Mouse (Mus musculus): ENCODE measurements around the gene Nsfl1c. TPM values are rescaled to one million over a fixed set of nuclear protein-coding genes. Genes with fewer than 3 reads are reported as not detected.

Gene Nsfl1c
- polyA plus RNA-seq, 1 experiment, result 127 TPM

GRCm38 (mm10) chr2:151538646-151539045 is 44.7 kb downstream of the Nsfl1c start:
- Histone ChIP-seq H3K36me3 (ENCODE audit: control insufficient read depth, insufficient read depth) (no peaks in the 10 kb centered on the region), H3K4me3 (no peak overlapping the region), H3K27me3 (ENCODE audit: control insufficient read depth, insufficient read depth, insufficient read length) (no peaks in the 10 kb centered on the region), H3K79me2 (ENCODE audit: control insufficient read depth, insufficient read depth) (peaks cover 8% of the 10 kb centered on the region), H3ac (ENCODE audit: control insufficient read depth, insufficient read length) (no peak overlapping the region), H3K4me2 (ENCODE audit: low read depth) (no peak overlapping the region)
- TF ChIP-seq REST (IDR thresholded peaks at IDR 0.05; ENCODE audit: insufficient read depth, insufficient read length), result no peak
- TF ChIP-seq MYOG (IDR thresholded peaks at IDR 0.05; ENCODE audit: control insufficient read depth in 1 of 3, insufficient read depth in 1 of 3, insufficient read length in 2 of 3, low read depth in 2 of 3), result no peak
- no peak for TF ChIP-seq MAX (IDR thresholded peaks at IDR 0.05; ENCODE audit: low read depth)
- TF ChIP-seq E2F4 (IDR thresholded peaks at IDR 0.05; ENCODE audit: insufficient read depth), result no peak
- no peak for TF ChIP-seq POLR2A (IDR thresholded peaks at IDR 0.05; ENCODE audit: insufficient read length, low read depth)
- TF ChIP-seq SRF (IDR thresholded peaks at IDR 0.05; ENCODE audit: control insufficient read depth, insufficient read length, low read depth), result no peak
- TF ChIP-seq TCF3 (IDR thresholded peaks at IDR 0.05; ENCODE audit: insufficient read length, low read depth), result no peak
- no peak for TF ChIP-seq USF1 (IDR thresholded peaks at IDR 0.05; ENCODE audit: low read depth)
- no peak for TF ChIP-seq CEBPB (IDR thresholded peaks at IDR 0.05; ENCODE audit: insufficient read depth, poor library complexity, severe bottlenecking)
- TF ChIP-seq POLR2AphosphoS2 (IDR thresholded peaks at IDR 0.05; ENCODE audit: insufficient read length, low read depth), result no peak
- no peak for TF ChIP-seq TCF12 (IDR thresholded peaks at IDR 0.05; ENCODE audit: insufficient read depth, poor library complexity, severe bottlenecking)
- no peak for TF ChIP-seq MYOD1 (IDR thresholded peaks at IDR 0.05; ENCODE audit: control insufficient read depth in 1 of 3, insufficient read length in 2 of 3, low read depth in 2 of 3)

- peaks cover 6% of the 10 kb centered on the region for H3K36me3 ChIP-seq (ENCODE audit: control insufficient read depth, insufficient read depth)
- peak within 1 kb of the TSS; percentile 94 for H3ac ChIP-seq (ENCODE audit: control insufficient read depth, insufficient read length)
- no peak for TF ChIP-seq MAX (IDR thresholded peaks at IDR 0.05; ENCODE audit: low read depth)
- peak; percentile 94 for TF ChIP-seq POLR2AphosphoS2 (IDR thresholded peaks at IDR 0.05; ENCODE audit: insufficient read length, low read depth)
- peak; percentile 87 for TF ChIP-seq POLR2A (IDR thresholded peaks at IDR 0.05; ENCODE audit: insufficient read length, low read depth)
- TF ChIP-seq MYOD1 (IDR thresholded peaks at IDR 0.05; ENCODE audit: control insufficient read depth in 1 of 3, insufficient read length in 2 of 3, low read depth in 2 of 3), result peak in 2 of 3 experiments; percentile 49 to 72
- peak in 2 of 3 experiments; percentile 60 to 78 for TF ChIP-seq MYOG (IDR thresholded peaks at IDR 0.05; ENCODE audit: control insufficient read depth in 1 of 3, insufficient read depth in 1 of 3, insufficient read length in 2 of 3, low read depth in 2 of 3)
- TF ChIP-seq E2F4 (IDR thresholded peaks at IDR 0.05; ENCODE audit: insufficient read depth), result no peak
- TF ChIP-seq TCF12 (IDR thresholded peaks at IDR 0.05; ENCODE audit: insufficient read depth, poor library complexity, severe bottlenecking), result no peak
- TF ChIP-seq REST (IDR thresholded peaks at IDR 0.05; ENCODE audit: insufficient read depth, insufficient read length), result peak; percentile 33
- H3K79me2 ChIP-seq (ENCODE audit: control insufficient read depth, insufficient read depth), result peaks cover 47% of the 10 kb centered on the region
- H3K4me3 ChIP-seq, result peak within 1 kb of the TSS; percentile 77
- peak within 1 kb of the TSS; percentile 89 for H3K4me2 ChIP-seq (ENCODE audit: low read depth)
- no peaks in the 10 kb centered on the region for H3K27me3 ChIP-seq (ENCODE audit: control insufficient read depth, insufficient read depth, insufficient read length)
These were observed 48.5 kb downstream of the Nsfl1c start, which contains the start of gene Fkbp1a for GRCm38 (mm10) chr2:151542323-151543062. TSS of gene Fkbp1a (plus strand) at chr2:151542483.

GRCm38 (mm10) chr2:151543063-151543895 is 49.3 kb downstream of the Nsfl1c start:
- Histone ChIP-seq H3K4me3 (peak overlapping the region; percentile 77), H3K79me2 (ENCODE audit: control insufficient read depth, insufficient read depth) (peaks cover 54% of the 10 kb centered on the region), H3K27me3 (ENCODE audit: control insufficient read depth, insufficient read depth, insufficient read length) (no peaks in the 10 kb centered on the region), H3ac (ENCODE audit: control insufficient read depth, insufficient read length) (peak overlapping the region; percentile 94), H3K36me3 (ENCODE audit: control insufficient read depth, insufficient read depth) (peaks cover 13% of the 10 kb centered on the region), H3K4me2 (ENCODE audit: low read depth) (peak overlapping the region; percentile 82)
- no peak for TF ChIP-seq CEBPB (IDR thresholded peaks at IDR 0.05; ENCODE audit: insufficient read depth, poor library complexity, severe bottlenecking)
- peak; percentile 79 for TF ChIP-seq SRF (IDR thresholded peaks at IDR 0.05; ENCODE audit: control insufficient read depth, insufficient read length, low read depth)
- peak; percentile 10 for TF ChIP-seq POLR2A (IDR thresholded peaks at IDR 0.05; ENCODE audit: insufficient read length, low read depth)

GRCm38 (mm10) chr2:151544673-151545072 is 50.7 kb downstream of the Nsfl1c start:
- Histone ChIP-seq H3K4me3 (peak overlapping the region; percentile 77), H3K79me2 (ENCODE audit: control insufficient read depth, insufficient read depth) (peaks cover 68% of the 10 kb centered on the region), H3K4me2 (ENCODE audit: low read depth) (peak overlapping the region; percentile 82), H3K27me3 (ENCODE audit: control insufficient read depth, insufficient read depth, insufficient read length) (no peaks in the 10 kb centered on the region), H3K36me3 (ENCODE audit: control insufficient read depth, insufficient read depth) (peaks cover 22% of the 10 kb centered on the region), H3ac (ENCODE audit: control insufficient read depth, insufficient read length) (no peak overlapping the region)
- no peak for TF ChIP-seq E2F4 (IDR thresholded peaks at IDR 0.05; ENCODE audit: insufficient read depth)
- peak; percentile 6 for TF ChIP-seq POLR2A (IDR thresholded peaks at IDR 0.05; ENCODE audit: insufficient read length, low read depth)

GRCm38 (mm10) chr2:151546571-151546970 is 52.6 kb downstream of the Nsfl1c start:
- Histone ChIP-seq H3K79me2 (ENCODE audit: control insufficient read depth, insufficient read depth) (peaks cover 87% of the 10 kb centered on the region), H3K4me2 (ENCODE audit: low read depth) (no peak overlapping the region), H3ac (ENCODE audit: control insufficient read depth, insufficient read length) (no peak overlapping the region), H3K4me3 (no peak overlapping the region), H3K27me3 (ENCODE audit: control insufficient read depth, insufficient read depth, insufficient read length) (no peaks in the 10 kb centered on the region), H3K36me3 (ENCODE audit: control insufficient read depth, insufficient read depth) (peaks cover 34% of the 10 kb centered on the region)
- TF ChIP-seq MYOD1 (IDR thresholded peaks at IDR 0.05; ENCODE audit: control insufficient read depth in 1 of 3, insufficient read length in 2 of 3, low read depth in 2 of 3), result no peak
- no peak for TF ChIP-seq REST (IDR thresholded peaks at IDR 0.05; ENCODE audit: insufficient read depth, insufficient read length)
- TF ChIP-seq E2F4 (IDR thresholded peaks at IDR 0.05; ENCODE audit: insufficient read depth), result no peak

Data from myocyte (in vitro differentiated cells).